Mouse (Mus musculus): ENCODE measurements around the gene Bri3.
"Not testable (repeated sequence)": the region's sequence is repeated elsewhere in the genome, so short reads cannot be mapped to it uniquely, and the experiment has no call there.

Bri3 gene

DNA sequence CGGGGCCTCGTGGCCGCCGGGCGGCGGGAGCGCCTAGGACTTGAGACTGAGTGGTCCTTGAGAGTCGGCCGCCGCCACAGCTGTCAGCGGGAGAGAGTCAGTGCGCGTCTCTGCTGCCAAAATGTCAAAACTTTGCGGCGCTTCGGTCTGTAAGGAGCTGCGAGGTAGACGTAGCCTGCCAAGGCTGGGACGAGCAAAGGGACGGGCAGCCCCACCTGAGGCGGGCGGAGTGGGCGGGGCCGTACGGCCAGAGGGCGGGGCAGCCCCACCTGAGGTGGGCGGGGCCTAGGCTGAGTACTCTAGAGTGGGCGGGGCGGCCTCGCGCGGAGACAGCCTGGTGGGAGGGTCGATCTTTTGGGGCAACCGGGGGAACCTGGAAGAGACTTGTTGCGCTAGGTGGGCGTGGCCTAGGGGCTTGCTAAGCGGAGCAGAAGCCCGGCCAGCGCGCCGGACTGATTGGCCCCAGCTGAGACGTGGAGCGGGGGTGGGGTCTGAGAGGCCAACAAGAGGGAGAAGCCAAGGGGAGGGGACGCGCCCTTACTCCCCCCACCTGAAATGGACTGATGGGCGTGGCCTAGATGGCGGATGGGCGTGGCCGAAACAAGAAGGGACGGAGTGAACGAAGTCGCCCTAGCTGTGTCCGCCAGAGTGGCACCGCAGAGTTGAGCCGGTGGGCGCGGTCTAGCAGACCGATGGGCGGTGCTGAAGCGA is 113.8 kb downstream of the Bri3 start, which contains the start of gene Baiap2l1:
TSS of gene Baiap2l1 (minus strand) at position 232 of the 711 bp plus-strand sequence.
- peak; percentile 96 to 97 for DNase-seq (ENCODE audit: low spot score in 2 of 2)

DNA sequence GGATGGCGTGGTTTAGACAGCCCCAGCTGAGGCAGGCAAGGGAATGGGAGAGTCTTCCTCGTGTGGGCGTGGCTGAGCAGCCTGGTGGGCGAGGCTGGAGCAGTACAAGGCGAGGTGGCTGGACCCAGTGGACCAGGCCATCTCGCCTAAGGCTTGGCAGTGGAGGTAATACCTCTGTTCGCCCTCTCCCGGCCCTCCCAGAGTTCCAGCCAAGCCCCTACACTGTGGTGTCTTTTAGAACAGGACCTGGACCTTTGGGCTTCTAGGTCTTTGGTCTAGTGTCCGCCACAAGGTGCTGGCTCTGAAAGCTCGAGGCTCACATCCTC is 114.3 kb downstream of the Bri3 start:
- no peak for DNase-seq (ENCODE audit: low spot score in 2 of 2)

DNA sequence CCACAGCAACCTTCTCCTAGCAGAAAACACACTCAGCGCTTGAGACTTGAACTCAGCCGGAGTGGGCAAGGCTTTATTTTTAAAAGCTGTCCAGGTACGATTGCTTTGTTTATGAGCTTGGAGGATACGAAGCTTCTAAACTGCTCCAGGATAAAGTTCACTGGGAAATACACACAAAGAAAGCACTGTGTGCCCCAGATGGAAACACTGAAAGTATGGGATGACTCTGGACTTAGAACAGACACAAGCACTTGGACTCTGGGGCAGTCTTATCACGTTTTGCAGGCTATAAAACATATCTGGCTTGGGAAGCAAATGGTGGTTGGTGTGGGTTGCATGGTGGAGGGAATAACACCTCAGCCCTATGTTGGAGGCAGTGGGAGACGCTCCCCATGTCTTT is 115.6 kb downstream of the Bri3 start:
- DNase-seq (ENCODE audit: low spot score in 2 of 2) = no peak

DNA sequence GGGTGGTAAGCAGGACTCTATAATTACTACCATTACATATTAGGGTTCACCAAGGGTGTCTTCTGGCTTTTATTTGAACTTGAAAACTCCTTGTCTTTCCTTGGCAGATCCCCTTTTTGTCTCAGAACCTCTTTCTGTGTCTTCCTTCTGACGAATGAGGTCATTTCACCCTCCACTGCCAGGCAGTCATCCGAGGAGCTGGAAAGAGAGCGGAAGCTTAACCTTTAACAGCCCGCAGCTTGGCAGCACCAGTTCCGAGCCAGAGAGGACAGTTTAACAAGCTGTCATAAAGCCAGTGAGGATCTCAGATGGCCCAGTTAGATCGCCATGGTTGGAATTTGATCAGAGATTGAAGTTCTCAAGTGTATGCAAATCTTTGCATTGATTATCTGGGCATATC is 116.1 kb downstream of the Bri3 start:
- DNase-seq (ENCODE audit: low spot score in 2 of 2) = no peak

DNA sequence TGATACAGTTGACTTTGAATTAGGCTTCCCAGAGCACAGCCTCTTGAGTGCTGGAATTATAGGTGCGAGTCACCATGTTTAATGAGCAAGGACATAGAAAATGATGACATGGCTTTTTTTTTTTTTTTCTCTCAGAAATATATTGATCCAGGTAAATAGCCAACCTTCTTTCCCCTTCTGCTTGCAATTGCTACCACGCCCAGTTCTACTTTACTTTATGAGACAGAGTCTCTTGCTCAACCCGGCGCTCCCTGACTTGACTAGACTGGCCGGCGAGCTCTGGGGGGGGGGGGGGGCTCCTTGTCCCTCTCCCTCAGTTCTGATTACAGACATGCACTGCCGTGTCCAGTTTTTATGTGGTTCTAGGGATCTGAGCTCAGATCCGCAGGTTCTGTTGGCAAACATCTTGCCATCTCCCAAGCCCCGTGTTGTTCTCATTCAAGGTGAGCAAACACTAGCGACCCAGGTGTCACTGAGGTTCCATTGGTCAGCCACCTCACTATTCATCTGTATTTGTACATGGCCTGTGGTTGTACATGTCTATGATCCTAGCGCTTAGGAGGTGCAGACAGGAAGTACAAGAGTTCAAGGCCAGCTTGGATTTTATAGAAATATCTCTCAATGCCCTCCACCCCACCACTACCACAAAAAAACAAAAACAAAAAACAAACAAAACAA is 120.6 kb downstream of the Bri3 start:
- peak in 1 of 2 experiments; percentile 24 for DNase-seq (ENCODE audit: low spot score in 2 of 2)

DNA sequence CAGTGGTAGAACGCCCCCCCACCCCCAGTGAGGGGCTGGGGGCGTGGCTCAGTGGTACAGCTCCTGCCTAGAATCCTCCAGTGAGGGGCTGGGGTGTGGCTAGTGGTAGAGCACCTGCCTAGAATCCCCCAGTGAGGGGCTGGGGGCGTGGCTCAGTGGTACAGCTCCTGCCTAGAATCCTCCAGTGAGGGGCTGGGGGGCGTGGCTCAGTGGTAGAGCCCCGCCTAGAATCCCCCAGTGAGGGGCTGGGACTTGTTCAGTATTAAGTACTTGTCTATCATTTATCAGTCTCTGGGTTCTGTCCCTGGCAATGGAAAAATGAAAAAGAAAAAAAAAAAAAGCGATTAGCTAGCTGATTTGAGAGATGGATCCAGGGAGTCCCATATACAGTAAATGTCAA is 122.3 kb downstream of the Bri3 start:
- DNase-seq (ENCODE audit: low spot score in 2 of 2) = not testable (repeated sequence)

DNA sequence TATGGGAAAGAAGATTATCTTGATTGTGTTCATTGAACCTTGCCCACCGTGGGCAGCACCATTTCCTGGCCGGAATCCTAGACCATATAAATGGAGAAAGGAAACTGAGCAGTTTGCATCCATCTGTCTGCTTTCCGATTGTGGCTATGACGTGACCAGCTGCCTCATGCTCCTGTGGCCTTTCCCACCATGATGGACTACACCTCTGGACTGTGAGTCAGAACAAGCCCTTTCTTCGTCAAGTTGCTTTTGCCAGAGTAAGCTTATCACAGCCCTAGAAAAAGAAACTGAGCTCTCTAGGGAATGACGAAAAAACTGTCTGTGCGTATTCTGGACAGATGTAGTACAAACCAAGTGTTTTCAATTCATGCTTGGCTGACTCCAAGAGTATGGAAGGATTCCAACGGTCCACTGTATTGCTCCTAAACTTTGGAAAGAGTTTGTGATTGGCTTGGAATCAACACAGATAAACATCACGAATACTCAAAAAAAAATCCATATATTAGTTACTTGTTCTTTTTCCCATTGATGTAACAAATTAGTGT is 124.5 kb downstream of the Bri3 start:
- DNase-seq (ENCODE audit: low spot score in 2 of 2) = no peak

DNA sequence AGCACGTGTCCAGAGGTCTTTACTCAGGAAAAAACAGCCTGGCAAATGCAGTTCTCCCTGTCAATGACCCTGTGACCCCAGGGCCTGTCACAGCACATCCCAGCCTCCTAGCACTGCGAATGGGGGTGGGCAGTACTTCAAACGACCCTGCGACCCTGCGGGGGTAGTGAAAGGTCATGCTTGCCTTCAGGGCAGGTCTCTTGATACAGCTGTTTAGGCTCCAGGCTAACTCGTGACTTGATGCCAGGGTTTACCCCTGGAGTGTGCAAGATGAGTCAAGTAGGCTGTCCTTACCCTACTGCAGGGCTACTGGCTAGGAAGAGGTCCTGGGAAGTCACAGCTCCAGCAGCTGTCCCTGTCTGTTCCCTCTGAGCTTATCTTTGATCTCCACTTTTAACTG is 126.7 kb downstream of the Bri3 start:
- DNase-seq (ENCODE audit: low spot score in 2 of 2) = no peak

DNA sequence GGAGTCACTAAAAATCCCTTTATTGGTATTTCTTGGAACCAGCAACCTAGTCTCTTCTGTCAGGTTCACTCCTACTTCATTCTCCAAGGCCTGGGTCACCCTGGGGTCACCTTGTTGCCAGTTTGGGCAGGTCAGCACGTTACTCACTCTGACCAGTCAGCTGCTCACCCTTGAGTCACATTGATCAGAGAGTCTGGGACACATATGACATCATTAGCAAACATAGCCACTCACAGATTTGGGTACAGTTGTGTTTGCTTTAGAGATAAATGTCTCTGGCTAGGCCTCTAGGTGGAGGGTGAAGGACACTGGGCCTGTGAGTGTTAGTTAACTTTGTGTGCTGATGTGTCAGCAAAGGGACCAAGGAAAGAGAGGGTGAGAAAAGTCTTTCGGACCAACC is 127.9 kb downstream of the Bri3 start:
- DNase-seq (ENCODE audit: low spot score in 2 of 2) = peak; percentile 62 to 76

DNA sequence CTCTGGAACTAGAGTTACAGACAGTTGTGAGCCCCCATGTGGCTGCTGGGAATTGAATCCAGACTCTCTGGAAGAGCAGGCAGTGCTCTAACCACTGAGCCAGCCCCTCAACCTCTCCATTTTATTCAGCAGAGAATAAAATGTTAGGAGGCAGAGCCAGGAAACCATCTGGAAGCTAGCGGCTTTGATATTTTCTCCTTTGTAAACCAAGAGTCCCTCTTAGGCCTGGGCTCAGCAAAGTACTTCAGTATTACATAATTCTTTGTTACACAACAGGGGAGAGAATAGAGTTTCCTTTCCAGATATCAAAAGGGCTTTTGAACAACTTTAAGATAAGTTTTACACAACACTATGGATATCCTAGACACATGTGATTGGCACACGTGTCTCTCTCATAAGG is 128.6 kb downstream of the Bri3 start:
- DNase-seq (ENCODE audit: low spot score in 2 of 2) = no peak

DNA sequence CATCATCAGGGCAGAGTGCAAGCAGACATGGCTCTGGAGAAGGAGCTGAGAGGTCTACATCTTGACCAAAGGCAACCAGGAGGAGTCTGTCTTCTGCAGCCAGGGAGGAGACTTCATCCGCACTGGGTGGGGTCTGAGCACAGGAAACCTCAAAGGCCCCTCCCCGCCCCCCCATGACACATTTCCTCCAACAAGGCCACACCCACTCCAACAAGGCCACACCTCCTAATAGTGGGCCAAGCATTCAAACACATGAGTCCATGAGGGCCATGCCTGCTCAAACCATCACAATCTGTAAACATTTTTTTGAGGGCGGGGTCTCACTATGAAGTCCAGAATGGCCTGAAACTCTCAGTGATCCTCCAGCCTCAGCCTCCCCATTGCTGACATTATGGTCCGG is 135.2 kb downstream of the Bri3 start:
- no peak for DNase-seq (ENCODE audit: low spot score in 2 of 2)

DNA sequence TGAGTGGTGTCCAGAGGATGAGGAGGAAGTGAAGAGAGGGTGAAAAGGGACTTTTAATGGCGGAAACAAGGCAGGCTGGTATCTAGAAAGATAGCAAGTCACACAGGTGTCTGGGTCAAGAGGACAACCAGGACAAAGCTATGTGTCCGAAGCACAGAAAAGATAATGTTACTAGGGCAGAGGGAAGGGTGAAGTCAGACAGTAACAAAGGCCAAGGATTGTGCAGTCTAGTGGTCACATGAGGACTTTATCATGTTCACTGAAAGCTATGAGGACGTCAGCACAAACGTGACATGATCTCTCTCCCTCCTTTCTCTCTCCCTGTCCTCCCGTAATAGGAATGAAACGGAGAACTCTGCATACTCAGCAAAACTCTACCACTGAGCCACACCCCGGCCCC is 136.5 kb downstream of the Bri3 start:
- no peak for DNase-seq (ENCODE audit: low spot score in 2 of 2)

DNA sequence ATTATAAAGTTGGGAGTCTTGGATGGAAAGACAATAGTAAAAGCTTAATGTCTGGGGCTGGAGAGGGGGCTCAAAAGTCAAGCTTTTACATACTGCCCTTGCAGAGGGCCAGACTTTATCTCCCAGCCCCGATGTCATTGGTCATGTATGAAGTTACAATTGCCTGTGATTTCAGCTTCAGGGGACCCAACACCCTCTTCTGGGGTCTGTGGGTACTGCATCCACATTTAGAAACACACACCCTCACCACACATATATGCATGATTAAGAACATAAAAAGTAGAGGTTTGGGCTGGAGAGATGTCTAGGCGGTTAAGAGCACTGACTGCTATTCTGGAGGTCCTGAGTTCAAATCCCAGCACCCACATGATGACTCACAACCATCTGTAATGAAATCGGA is 137.5 kb downstream of the Bri3 start:
- no peak for DNase-seq (ENCODE audit: low spot score in 2 of 2)

DNA sequence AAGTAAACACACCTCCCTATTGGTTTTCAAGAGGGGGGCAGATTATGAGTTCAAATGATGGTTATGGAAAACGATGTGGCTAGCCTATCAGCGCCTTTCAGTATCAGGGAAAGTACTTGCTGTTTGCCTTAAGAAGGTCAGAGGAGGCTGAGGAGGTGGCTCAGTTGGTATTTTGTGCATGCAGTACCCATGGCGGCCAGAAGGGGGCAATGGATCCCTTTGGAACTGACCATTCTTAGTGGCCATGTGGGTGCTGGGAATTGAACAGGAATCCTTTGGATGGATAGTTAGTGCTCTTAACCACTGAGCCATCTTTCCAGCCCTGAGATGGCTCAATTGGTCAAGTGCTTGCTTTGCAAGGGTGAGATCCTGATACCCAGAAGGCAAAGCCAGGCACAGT is 139.7 kb downstream of the Bri3 start:
- DNase-seq (ENCODE audit: low spot score in 2 of 2) = no peak

DNA sequence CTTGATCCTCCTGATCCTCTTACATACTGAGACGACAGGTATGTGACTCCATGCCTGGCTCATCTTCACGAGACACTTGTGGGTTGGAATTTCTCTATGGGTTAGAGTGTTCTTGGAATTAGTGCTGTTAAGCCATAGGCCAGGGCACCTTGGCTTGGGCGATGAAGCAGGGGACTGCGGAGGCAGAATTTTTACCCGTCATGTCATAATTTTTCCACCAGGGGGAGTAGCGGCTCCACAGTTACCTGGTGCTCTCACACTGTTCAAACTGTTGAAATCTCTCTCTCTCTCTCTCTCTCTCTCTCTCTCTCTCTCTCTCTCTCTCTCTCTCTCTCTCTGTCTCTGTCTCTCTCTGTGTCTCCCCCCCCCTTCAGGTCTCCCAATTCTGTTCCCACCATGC is 143.6 kb downstream of the Bri3 start:
- peak in 1 of 2 experiments; percentile 33 for DNase-seq (ENCODE audit: low spot score in 2 of 2)

DNA sequence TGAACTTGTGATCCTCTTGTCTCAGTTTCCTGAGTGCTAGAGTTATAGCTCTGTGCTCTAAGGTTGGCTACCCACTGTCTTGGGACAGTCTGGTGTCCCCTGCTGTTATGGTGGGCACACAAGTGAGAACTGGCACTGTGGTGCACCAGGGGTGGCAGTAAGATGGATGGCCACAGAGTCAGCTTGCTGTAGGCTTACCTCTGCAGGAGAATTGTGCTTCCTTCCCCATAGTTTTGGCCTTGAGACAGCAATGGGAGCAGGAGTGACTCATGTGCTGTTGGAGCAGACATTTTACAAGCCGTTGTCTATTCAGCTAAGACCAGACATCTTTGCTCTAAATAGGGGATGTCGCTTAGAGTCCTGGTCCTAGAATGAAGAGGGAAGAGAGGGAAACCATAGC is 149.9 kb downstream of the Bri3 start:
- no peak for DNase-seq (ENCODE audit: low spot score in 2 of 2)

DNA sequence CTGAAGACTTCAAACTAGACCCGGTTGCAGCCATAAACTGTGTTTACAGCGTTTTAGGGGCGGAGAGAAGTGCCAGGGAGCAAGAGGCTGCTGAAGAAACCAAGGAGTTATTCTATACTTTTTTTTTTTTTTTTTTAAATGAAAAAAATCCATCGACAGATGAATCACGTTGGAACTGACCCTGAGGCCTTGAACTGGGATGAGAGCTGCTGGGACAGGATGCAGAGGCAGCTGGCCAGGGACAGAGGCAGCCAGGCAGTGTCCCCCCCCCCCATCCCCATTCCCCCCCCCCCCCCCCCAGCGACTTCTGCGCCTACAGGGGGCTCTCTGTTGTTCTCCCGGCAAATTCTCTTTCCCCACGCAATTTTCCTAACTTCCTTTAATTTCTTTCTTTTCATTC is 153.3 kb downstream of the Bri3 start:
- DNase-seq (ENCODE audit: low spot score in 2 of 2) = no peak

DNA sequence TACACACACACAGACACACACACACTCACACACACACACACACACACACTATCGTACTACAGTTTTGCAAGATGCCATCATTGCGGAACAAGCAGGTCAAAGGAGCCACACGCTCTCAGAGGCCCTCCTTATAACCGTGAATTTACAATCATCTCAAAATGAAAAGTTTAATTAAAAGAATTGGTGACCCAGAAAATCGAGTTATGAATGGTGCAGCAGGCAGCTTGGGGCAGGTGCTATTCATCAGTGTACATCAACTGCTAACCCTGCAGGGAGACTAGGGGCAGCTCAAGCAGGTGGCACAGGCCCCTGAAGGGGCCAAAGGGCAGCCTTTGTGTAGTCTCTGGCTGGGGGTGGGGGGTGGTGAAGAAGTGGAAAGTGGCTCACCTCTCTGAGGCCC is 156.6 kb downstream of the Bri3 start:
- no peak for DNase-seq (ENCODE audit: low spot score in 2 of 2)

DNA sequence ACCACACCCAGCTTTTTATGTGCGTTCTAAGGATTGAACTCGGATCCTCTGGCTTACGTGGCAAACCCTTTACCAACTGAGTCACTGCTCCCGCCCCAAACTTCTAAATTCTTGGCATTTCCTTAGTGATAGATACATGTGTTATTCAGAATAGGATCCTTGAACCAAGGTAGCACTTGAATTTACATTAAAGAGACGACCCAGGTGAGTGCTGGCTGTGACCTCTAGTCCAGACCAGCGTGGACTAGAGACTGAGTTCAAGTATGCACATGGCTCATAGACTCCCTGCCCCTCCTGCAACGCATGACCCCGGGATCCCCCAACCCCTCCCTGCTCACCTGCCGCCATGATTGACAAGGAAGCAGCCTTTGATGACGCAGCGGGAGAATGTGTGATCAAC is 162.0 kb downstream of the Bri3 start:
- no peak for DNase-seq (ENCODE audit: low spot score in 2 of 2)

DNA sequence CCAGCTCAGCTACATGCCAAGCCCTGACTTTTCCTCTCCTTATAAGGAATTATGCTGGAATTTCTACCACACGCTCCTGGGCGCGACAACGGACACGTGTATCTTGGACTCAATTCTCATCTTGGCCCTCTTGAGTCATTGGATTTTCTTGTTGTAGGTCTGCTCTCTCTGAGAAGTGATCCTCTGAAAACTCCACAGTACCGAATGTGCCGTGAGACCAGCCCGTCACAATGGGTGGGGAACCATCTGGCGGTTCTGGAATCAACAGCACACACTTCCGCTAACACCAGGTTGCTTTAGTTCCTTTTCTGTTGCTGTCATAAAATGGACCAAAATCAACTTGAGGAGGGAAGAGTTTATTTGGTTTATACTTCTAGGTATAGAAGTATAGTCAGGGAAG is 166.4 kb downstream of the Bri3 start:
- no peak for DNase-seq (ENCODE audit: low spot score in 2 of 2)

DNA sequence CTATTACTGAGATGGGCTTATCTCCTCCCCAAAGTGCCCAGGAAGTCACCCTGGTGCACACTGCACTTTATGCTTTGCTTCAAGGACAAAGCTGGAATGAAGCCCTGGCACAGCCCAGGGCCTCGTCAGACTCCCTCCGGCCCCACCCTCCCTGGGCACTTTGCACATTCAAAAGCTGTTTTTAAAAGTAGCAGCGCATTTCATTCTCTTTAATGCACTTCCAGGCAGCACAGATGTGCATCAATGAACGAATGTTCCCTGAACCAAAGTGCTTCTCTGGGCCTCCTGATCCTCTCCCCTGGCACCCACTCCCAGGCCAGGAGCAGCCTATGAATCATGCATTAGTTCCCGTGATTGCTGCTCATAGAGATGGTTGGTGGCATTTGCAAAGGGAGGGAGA is 167.5 kb downstream of the Bri3 start:
- DNase-seq (ENCODE audit: low spot score in 2 of 2) = no peak

DNA sequence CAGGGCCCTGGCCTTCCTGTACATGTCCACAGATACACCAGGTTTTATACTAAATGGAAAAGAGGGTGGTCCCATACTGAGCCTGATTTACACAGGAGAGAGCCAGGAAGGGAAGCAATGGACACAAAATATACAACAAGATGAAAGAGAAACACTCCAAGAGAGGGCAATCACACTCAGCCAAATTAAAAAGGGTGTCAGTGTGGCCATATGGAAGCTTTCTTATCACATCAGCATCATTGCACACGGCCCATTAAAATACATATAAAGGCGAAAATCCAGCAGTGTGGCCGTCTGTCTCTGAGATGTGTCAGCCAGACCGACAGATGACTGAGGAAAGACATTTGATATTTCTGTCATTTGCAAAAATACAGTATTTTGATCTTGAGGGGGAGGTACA is 168.5 kb downstream of the Bri3 start:
- no peak for DNase-seq (ENCODE audit: low spot score in 2 of 2)

DNA sequence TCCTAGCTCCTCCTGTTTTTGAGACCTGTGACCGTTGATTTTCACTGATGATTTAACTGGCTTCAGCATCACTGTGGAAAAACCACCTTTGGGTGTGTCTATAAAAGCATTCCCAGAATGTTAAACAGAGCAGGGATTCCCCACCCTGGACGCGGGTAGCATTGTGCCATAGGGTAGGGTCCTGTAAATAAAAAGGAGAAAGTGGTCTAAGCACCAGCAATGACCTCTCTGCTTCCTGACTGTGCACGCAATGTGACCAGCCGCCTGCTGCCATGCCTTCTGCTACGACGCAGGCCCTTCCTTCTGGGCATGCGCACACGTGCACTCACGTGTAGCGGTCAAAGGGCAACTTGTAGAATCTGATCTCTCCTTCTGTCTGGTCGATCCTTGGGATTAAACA is 174.2 kb downstream of the Bri3 start:
- no peak for DNase-seq (ENCODE audit: low spot score in 2 of 2)

DNA sequence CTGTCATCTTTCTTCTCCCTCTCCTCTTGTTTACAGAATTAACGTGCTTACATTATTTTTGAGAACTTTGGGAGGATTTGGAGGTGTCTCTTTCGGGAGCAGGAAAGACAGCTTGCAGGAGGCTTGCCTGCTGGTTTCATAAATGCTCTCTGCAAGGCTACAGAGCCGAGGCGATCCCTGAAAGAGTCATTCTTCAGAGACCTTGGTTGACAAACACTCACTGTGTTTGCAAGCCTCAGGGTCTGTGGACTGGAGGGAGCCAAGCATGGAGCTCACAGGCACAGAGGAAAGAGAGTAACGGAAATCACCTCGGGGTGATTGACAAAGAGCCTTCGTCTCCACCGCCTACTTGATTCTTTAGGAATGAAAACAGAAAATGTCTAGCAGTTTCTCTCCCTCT is 175.8 kb downstream of the Bri3 start:
- no peak for DNase-seq (ENCODE audit: low spot score in 2 of 2)

All from urinary bladder, adult 18-20 months (tissue).